Mouse (Mus musculus) heart, postnatal 0 days (tissue): ENCODE data around the gene D630023F18Rik.

ENCODE experiments used
- CTCF ChIP-seq: IDR thresholded peaks from 2 replicates; pipeline ENCODE4 v1.5.1; 2016; ENCODE audit warnings: antibody characterized with exemption, control low read depth, low read depth
- EP300 ChIP-seq: IDR thresholded peaks from 2 replicates; pipeline ENCODE4 v1.6.1; 2016; ENCODE audit warnings: antibody characterized with exemption, low read depth

- no peak for TF ChIP-seq CTCF
- TF ChIP-seq EP300: no peak
Measured at GRCm38 (mm10) chr1:65064201-65064600, 58.8 kb downstream of the D630023F18Rik start.
